Mouse (Mus musculus) hindlimb bud, embryonic 11.5 days (tissue): Measurements from ENCODE around the gene Galnt14.

Source experiments
- DNase-seq: peaks from one replicate; pipeline ENCODE4 v3.0.0-alpha.2; 2012; ENCODE audit warnings: low read depth, low spot score; ENCODE audit errors: extremely low spot score

Gene Galnt14

DNA sequence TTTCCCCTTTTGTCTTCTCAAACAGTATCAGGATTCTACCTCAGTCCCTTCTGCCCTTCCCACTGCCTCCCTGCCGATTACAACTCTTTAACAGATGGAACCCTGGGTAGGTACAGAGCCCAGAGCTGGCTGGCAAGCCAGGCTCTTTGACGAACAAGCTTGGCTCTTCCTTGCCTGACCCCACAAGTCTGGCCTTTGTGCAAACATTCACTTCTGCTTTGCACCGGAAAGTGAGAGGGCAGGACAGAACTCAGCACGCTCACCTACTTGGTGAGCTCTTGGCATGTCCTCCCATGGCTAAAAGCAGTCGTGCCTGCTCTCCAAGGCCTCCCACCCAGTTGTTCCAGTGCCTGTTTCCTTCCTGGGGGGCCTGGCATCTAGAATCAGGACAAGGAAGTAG, 137.4 kb downstream of the Galnt14 start:
- DNase-seq, result no peak

- no peak for DNase-seq
These were observed 137.8 kb downstream of the Galnt14 start for GRCm38 (mm10) chr17:73572440-73572839.

DNA sequence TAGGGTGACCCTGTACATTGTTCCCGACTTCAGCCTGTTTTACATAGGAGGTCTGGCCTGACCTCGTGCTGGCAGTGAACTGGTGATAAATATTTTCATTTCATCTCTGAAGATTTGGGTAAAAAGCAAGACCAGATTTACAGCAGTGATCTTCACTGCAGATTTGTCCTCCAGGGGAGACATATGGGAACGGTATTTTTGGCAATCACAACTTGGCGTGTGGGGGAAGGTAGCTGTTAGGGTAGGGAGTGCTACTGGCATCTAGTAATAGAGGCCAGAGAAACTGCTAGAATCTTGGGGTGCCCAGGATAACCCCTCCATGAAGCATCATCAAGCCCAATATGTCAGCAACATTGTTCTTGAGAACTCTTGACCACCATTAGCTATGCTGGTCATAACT, 138.3 kb downstream of the Galnt14 start:
- no peak for DNase-seq

DNA sequence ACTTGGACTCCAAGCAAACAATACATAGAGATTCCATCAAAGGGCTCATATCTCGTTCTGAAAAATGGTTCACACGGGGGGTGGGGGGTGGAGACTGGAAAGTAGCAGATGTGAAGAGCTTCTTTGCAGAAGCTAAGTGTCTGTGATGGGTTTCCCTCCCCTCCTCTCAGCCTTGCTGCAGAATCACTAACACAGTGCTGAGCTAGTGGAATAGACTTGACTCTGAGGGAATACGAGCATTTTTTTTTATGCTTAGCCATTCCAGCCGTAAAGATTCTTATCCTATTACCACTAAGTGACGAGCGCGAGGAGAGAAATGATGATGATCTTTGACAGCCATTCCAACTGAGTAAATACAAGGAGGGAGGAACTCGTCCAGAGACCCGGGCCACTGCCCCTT, 142.0 kb downstream of the Galnt14 start:
- DNase-seq, result no peak

- no peak for DNase-seq
These were observed 149.1 kb downstream of the Galnt14 start for GRCm38 (mm10) chr17:73561149-73561548.

DNA sequence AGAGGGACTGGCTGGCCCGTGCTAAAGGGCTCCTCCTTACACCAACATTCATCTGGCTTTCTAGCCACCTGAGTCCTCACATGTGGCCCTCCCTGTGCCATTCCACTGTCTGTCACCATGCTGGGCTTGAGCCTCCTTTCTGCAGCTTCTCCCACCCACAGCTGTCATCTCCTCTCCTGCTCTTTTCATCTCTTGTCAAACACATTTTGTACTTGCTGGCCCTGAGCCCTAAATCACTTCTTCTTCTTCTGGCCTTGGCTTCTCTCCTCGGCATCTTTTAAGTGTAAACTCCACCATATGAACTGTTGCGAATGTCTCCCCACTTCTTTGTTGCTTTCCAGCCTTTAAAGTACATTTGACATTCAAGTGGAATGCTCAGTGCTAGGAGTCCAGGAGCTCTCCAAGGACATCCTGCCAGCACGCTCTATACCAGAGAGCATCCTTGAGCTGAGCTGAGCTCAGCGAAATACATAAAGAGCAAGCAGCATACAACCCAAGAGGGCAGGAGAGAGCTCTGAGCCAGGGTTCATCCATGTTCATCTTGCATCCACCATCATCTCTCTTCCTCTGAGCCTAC, 150.0 kb downstream of the Galnt14 start:
- DNase-seq, result no peak

DNA sequence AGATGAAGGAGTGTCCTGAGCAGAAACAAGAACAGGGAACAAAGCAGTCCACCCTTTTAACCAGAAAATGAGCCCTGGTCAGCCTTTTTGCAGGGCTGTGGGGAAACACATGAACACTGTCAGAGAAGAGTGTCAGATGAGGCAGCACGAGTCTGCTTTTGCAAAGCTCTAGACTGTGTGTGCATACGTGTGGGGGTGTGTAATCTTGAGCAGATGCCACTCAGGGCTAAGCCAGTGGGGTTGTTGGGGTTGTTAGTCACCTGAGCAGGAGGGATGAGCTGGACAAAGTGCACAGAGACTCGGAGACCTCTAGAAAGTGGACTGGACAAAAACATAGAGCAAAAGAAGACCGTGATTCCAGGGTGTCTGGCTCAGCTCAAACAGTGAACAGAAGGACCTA, 150.8 kb downstream of the Galnt14 start:
- no peak for DNase-seq

DNA sequence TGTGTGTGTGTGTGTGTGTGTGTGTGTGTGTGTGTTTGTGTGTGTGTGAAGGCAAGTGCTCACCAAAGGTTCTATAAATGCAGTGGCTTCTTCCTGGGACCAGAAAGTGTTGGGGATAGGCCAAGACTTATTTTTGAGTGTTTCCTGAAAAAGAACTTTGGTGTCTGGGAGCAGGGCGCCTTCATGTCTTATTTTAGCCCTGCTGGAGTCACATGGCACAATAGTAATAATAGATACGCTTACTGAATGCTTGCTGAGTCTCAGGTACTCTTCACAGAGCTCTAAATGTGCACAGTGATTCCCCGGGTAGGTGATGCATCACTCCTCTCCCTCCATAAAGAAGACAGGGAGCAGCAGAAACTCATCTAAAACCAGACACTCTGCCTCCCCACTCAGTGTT, 153.2 kb downstream of the Galnt14 start:
- DNase-seq, result no peak

DNA sequence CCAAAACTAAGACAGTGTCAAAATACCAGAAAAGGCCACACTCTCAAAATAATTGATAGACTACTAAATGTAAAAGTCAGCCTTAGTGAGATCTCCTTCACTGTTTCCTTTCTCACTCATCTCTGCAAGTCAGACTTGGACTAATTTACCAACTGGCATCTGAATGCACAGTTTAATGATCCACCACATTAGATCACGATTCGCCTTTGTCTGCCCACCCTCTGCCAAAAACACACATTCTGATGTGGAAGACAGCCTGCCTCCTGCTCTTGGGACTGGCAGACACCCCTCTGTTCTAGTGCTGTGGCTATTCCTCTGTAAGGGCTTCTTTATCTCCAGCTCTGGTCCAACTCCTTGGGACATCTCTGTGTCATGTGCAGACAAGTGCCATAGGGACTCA, 153.8 kb downstream of the Galnt14 start:
- DNase-seq, result no peak

GRCm38 (mm10) chr17:73554668-73555067, 155.6 kb downstream of the Galnt14 start:
- no peak for DNase-seq

DNA sequence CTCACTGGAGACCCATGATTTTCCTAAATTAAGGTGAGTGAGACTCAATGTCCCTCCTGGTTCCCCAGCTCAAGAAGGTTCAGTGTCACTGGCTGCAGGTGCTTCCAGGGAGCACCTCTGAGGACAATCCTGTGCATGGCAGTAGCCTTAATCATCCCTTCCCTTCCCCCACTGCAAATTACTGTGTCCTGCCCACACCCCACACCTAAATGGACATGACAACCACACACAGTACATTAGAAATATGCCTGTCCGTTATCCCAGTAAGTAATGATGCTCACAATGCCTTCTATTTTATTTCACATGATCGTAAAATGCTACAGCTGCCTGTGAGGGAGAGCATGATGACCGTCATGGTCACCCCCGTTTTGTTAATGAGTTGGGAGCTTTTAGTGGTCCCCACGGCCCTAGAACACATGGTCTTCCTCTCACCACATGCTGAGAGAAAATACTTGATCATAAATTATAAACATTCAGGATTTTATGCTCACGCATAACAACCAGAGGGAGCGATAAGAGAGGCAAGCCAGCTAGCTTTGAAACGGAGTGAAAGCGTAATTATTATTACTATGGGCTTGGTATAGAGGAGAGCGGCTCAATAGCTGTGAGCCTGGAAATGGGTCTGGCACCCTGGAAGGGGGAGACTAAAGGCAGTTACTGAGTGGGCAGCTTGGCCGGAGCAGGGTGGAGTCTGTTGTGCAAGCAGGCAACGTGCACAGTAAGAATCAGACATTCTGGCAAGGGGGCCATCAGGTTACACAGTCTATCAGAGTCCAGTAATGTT, 161.3 kb downstream of the Galnt14 start:
- no peak for DNase-seq

- DNase-seq, result no peak
These were observed 162.1 kb downstream of the Galnt14 start for GRCm38 (mm10) chr17:73548119-73548518.

- no peak for DNase-seq
These were observed 162.8 kb downstream of the Galnt14 start for GRCm38 (mm10) chr17:73547483-73547882.

DNA sequence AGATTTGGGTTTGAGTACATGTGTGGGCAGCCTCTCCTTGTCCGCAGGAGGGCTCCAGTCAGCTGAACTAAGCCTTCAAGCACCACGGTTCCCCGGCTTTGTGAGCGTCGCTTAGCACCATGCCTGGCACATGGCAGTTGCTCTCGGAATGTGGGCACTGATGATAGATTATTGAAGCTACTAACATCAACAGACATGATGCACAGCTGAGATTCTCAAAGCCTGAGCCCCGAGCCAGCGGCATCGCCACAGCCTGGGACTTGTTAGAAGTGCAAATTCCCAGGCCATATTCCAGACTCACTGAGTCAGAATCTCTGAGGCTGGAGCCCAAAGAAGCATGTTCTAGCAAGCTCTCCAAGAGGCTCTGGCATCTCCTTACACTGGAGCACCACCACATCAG, 168.3 kb downstream of the Galnt14 start:
- DNase-seq, result no peak

GRCm38 (mm10) chr17:73541233-73541570, 169.1 kb downstream of the Galnt14 start:
- no peak for DNase-seq

GRCm38 (mm10) chr17:73540409-73541232, 169.6 kb downstream of the Galnt14 start:
- DNase-seq, result peak; percentile 12

- DNase-seq, result no peak
These were observed 178.4 kb downstream of the Galnt14 start for GRCm38 (mm10) chr17:73531896-73532295.

GRCm38 (mm10) chr17:73522169-73522568, 188.1 kb downstream of the Galnt14 start:
- no peak for DNase-seq

DNA sequence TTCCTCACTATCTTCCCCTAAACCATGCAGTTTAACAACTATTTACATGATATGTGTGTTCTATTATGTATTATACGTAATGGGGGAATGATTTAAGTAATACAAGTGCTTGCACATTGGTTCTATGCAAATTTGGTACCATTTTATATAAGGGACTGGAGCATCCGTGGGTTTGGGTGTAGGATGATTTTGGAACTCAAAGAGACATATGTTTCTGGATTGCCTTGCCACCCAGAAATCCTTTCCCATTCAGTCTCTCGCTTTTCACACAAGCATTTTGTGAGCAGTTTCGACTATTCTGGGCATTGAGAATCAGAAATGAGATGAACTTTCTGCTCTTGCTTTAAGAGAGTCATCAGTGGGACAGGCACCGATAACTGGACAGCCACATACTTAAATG, 190.9 kb downstream of the Galnt14 start:
- no peak for DNase-seq

GRCm38 (mm10) chr17:73518359-73518758, 191.9 kb downstream of the Galnt14 start:
- DNase-seq, result no peak

- no peak for DNase-seq
These were observed 194.7 kb downstream of the Galnt14 start for GRCm38 (mm10) chr17:73515506-73515905.

DNA sequence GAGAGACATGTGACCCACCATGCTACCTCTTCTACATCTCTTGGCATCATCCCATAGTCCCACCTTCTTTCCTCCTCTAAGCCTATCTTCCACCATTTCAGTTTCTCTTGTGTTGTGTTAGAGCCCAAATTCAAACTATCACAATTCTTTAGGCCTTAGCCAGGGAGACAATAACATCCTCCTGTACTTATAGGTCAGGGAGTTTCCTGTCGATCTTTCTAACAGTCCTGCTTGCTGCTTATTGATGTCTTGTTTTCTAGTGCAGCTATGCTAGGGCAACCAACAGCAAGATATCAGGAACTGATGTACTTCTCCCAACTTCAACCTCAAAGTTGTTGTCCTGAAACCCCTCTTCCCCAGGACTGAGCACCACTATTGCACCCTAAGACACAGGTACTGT, 195.4 kb downstream of the Galnt14 start:
- DNase-seq, result no peak
